Mouse (Mus musculus) MEL (cell line): Measurements from ENCODE around the gene Hist1h1c. TPM values are rescaled to one million over a fixed set of nuclear protein-coding genes. Genes with fewer than 3 reads are reported as not detected.

Experiments
- DNase-seq: peaks from one replicate; pipeline ENCODE4 v3.0.0; 2011; ENCODE audit warnings: low read depth, low spot score
- H3K27ac ChIP-seq: 2 replicates; pipeline ENCODE4 v1.5.1; 2012; ENCODE audit warnings: low read depth, mild to moderate bottlenecking, control low read depth, low read length, moderate library complexity; ENCODE audit not compliant: control insufficient read depth
- H3K27me3 ChIP-seq, 2 experiments: fragments of 150-350 bp in 1 of 2; sonication (generic) in 1 of 2; 2 replicates each; pipeline ENCODE4 v1.6.1; 2012; ENCODE audit warnings: low read length in 2 of 2, mild to moderate bottlenecking in 2 of 2, improper control_type of control experiment in 1 of 2, moderate library complexity in 1 of 2; ENCODE audit not compliant: insufficient read depth in 2 of 2, control insufficient read depth in 1 of 2
- H3K36me3 ChIP-seq, 2 experiments: 2 replicates each; pipeline ENCODE4 v1.6.1; 2012 to 2014; ENCODE audit warnings: low read length in 2 of 2, improper control_type of control experiment in 1 of 2, inconsistent platforms in 1 of 2, mild to moderate bottlenecking in 1 of 2; ENCODE audit not compliant: insufficient read depth in 2 of 2, control insufficient read depth in 1 of 2
- H3K4me1 ChIP-seq, 2 experiments: fragments of 150-350 bp in 1 of 2; sonication (generic) in 1 of 2; 2 replicates each; pipeline ENCODE4 v1.6.1; 2012; ENCODE audit warnings: low read length in 2 of 2, improper control_type of control experiment in 1 of 2, mild to moderate bottlenecking in 1 of 2; ENCODE audit not compliant: insufficient read depth in 2 of 2, control insufficient read depth in 1 of 2
- H3K4me3 ChIP-seq, 2 experiments: fragments of 150-350 bp in 1 of 2; sonication (generic) in 1 of 2; 2 replicates each; pipeline ENCODE4 v1.5.1; 2012; ENCODE audit warnings: low read depth in 2 of 2, low read length in 2 of 2, mild to moderate bottlenecking in 2 of 2, moderate library complexity in 2 of 2, control low read depth in 1 of 2, improper control_type of control experiment in 1 of 2; ENCODE audit not compliant: control insufficient read depth in 1 of 2, insufficient read depth in 1 of 2
- H3K79me2 ChIP-seq: 2 replicates; pipeline ENCODE4 v1.6.1; 2012; ENCODE audit warnings: mild to moderate bottlenecking, low read length, moderate library complexity; ENCODE audit not compliant: control insufficient read depth, poor library complexity, insufficient read depth
- H3K9ac ChIP-seq: 2 replicates; pipeline ENCODE4 v1.6.1; 2012; ENCODE audit warnings: low read depth, mild to moderate bottlenecking, control low read depth, low read length, moderate library complexity; ENCODE audit not compliant: control insufficient read depth, poor library complexity, severe bottlenecking
- H3K9me3 ChIP-seq: fragments of 150-350 bp; sonication (generic); replicated peaks from 2 replicates; pipeline ENCODE4 v1.6.1; 2012; ENCODE audit warnings: mild to moderate bottlenecking, low read length, improper control_type of control experiment, moderate library complexity; ENCODE audit not compliant: insufficient read depth
- CHD1 ChIP-seq: IDR thresholded peaks from 2 replicates; pipeline ENCODE4 v1.6.1; 2012; ENCODE audit warnings: low read depth, mild to moderate bottlenecking, inconsistent platforms, low read length, improper control_type of control experiment
- E2F4 ChIP-seq: IDR thresholded peaks from 2 replicates; pipeline ENCODE4 v1.6.1; 2011; ENCODE audit warnings: low read depth, low read length, improper control_type of control experiment, borderline replicate concordance
- EP300 ChIP-seq, 2 experiments: IDR thresholded peaks; 2 replicates each; pipeline ENCODE4 v1.6.1; 2011; ENCODE audit warnings: improper control_type of control experiment in 2 of 2, low read length in 2 of 2, low read depth in 1 of 2, mild to moderate bottlenecking in 1 of 2
- JUND ChIP-seq: IDR thresholded peaks from 2 replicates; pipeline ENCODE4 v1.6.1; 2011; ENCODE audit warnings: low read depth, mild to moderate bottlenecking, improper control_type of control experiment, low read length
- MAFK ChIP-seq: IDR thresholded peaks from 2 replicates; pipeline ENCODE4 v1.6.1; 2011; ENCODE audit warnings: low read depth, mild to moderate bottlenecking, low read length, improper control_type of control experiment, borderline replicate concordance
- MYB ChIP-seq: IDR thresholded peaks from 2 replicates; pipeline ENCODE4 v1.6.1; 2011; ENCODE audit warnings: mild to moderate bottlenecking, low read depth, low read length, improper control_type of control experiment
- NELFE ChIP-seq: IDR thresholded peaks from 2 replicates; pipeline ENCODE4 v1.6.1; 2011; ENCODE audit warnings: low read depth, low read length, improper control_type of control experiment
- NRF1 ChIP-seq: IDR thresholded peaks from 2 replicates; pipeline ENCODE4 v1.6.1; 2014; ENCODE audit warnings: low read depth, mild to moderate bottlenecking, inconsistent platforms, low read length, improper control_type of control experiment, moderate library complexity; ENCODE audit not compliant: poor library complexity, insufficient read depth, severe bottlenecking
- RAD21 ChIP-seq: IDR thresholded peaks from 2 replicates; pipeline ENCODE4 v1.6.1; 2011; ENCODE audit warnings: mild to moderate bottlenecking, low read depth, low read length, improper control_type of control experiment
- RCOR1 ChIP-seq: IDR thresholded peaks from 2 replicates; pipeline ENCODE4 v1.6.1; 2012; ENCODE audit warnings: low read depth, mild to moderate bottlenecking, inconsistent platforms, low read length, improper control_type of control experiment
- SMC3 ChIP-seq: IDR thresholded peaks from 2 replicates; pipeline ENCODE4 v1.6.1; 2011; ENCODE audit warnings: low read depth, low read length, improper control_type of control experiment
- TAL1 ChIP-seq: IDR thresholded peaks from 2 replicates; pipeline ENCODE4 v1.6.1; 2012; ENCODE audit warnings: mild to moderate bottlenecking, inconsistent platforms, low read length, moderate library complexity, mixed read lengths
- TBP ChIP-seq: IDR thresholded peaks from 2 replicates; pipeline ENCODE4 v1.8.0; 2011; ENCODE audit warnings: low read depth, low read length, improper control_type of control experiment
- USF1 ChIP-seq: IDR thresholded peaks from 2 replicates; pipeline ENCODE4 v1.6.1; 2014; ENCODE audit warnings: low read depth, mild to moderate bottlenecking, inconsistent platforms, low read length, improper control_type of control experiment, moderate library complexity
- ZC3H11A ChIP-seq: IDR thresholded peaks from 2 replicates; pipeline ENCODE4 v1.6.1; 2012; ENCODE audit warnings: low read depth, mild to moderate bottlenecking, inconsistent platforms, low read length, improper control_type of control experiment
- ZMIZ1 ChIP-seq: IDR thresholded peaks from 2 replicates; pipeline ENCODE4 v1.6.1; 2012; ENCODE audit warnings: low read depth, mild to moderate bottlenecking, inconsistent platforms, low read length, improper control_type of control experiment, moderate library complexity
- ZNF384 ChIP-seq: IDR thresholded peaks from 2 replicates; pipeline ENCODE4 v1.6.1; 2012; ENCODE audit warnings: low read depth, mild to moderate bottlenecking, inconsistent platforms, low read length, improper control_type of control experiment
- polyA plus RNA-seq, 2 experiments: library from polyadenylated mRNA; stranded (reverse) in 1 of 2; unstranded in 1 of 2; fragments of >175 nt in 1 of 2; fragments of >200 nt in 1 of 2; gene quantifications; 2 replicates each; pipeline versions ENCODE4 v1.2.1 to v1.2.4; 2012; ENCODE audit warnings: low replicate concordance in 2 of 2, low read depth in 1 of 2; ENCODE audit not compliant: insufficient read length in 2 of 2, insufficient read depth in 1 of 2, missing spikeins in 1 of 2
- total RNA-seq: library from RNA; depleted of rRNA; stranded (reverse); fragments of 300-350 nt; gene quantifications from 2 replicates; pipeline ENCODE4 v1.2.3, GENCODE M21; 2012

The Hist1h1c gene
- total and polyA plus RNA-seq, 3 experiments: 3.8 to 348 TPM; not detected in 1

DNA sequence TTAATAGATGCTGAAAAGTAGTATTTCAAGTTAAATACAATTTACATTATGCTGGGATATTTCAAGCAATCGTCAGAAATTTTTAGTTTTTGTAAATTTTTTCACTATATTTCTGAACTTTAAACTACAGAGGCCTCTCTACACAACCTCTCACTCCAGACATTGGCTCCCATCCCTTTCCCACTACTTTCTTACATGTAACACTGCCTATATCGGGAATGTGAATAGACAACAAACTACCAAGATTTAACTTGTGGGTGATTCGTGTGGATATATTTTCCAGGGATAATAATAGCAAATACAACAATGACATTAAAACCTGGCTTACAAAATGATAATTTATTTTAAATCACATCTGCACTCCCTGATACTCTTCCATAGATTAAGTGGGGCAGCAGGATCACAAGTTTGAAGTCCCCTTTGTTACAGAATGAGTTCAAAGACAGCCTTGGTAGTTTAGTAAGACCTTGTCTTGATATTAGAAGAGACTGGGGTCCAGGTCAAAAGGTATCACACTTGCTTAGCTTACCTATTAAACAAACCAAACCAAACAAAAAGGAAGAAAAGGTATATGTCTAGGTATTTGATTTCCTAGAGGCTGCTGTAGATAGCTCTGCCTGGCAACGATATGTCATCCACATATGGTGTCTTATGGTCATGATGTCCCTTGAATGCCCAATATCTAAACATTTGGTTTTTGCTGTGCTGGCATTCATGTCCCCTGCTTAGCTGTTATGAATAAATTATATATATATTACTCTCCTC is 14.9 kb downstream of the Hist1h1c start:
- Histone ChIP-seq H3K4me3 (peak overlapping the region in 1 of 2 experiments; percentile 3; a peak in 1 of 4 replicates), H3K27me3 (no peaks in the 10 kb centered on the region), H3K9me3 (no peaks in the 10 kb centered on the region), H3K4me1 (peaks cover 0 to 17% of the 10 kb centered on the region in 2 experiments; a peak in 2 of 4 replicates), H3K27ac (peak overlapping the region; percentile 73), H3K36me3 (peaks cover 0 to 56% of the 10 kb centered on the region in 2 experiments; a peak in 2 of 4 replicates), H3K9ac (peak overlapping the region; percentile 72), H3K79me2 (no peaks in the 10 kb centered on the region; the same call in 1 of the 2 replicates)
- TF ChIP-seq CHD1: no peak
- TF ChIP-seq MYB: no peak
- TF ChIP-seq SMC3: no peak
- TF ChIP-seq USF1: no peak
- TF ChIP-seq RCOR1: no peak
- TF ChIP-seq NELFE: no peak
- no peak for TF ChIP-seq ZNF384
- TF ChIP-seq E2F4: no peak
- TF ChIP-seq TBP: no peak
- no peak for TF ChIP-seq RAD21
- no peak for TF ChIP-seq ZC3H11A
- DNase-seq: peak; percentile 71

DNA sequence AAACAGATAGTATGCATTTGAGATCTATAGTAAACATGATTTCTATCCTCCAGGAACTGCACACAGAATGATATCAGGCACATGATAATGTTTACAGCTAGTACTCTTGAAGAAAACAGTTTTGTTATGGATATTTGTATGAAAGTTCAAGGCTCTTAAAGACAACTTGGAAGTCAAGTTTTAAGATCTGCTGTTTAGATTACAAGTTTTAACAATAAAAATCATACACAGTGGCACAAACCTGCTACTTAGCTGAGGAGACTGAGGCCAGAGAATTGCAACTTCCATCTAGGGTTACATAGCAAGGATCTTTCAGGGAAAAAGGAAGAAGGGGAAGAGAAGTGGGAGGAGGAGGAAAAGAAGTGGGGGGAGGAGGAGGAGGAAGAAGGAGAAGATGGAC is 16.4 kb downstream of the Hist1h1c start:
- H3K27ac ChIP-seq: peak overlapping the region; percentile 89
- H3K9me3 ChIP-seq: no peaks in the 10 kb centered on the region
- H3K4me3 ChIP-seq: no peak overlapping the region
- H3K79me2 ChIP-seq: no peaks in the 10 kb centered on the region; the same call in 1 of the 2 replicates
- TF ChIP-seq MYB (no peak), TAL1 (no peak), EP300 (IDR thresholded peaks at IDR 0.05; ENCODE audit: low read depth in 1 of 2, low read length in 2 of 2) (no peak), JUND (no peak), MAFK (no peak), NELFE (no peak), RCOR1 (no peak), NRF1 (no peak), ZMIZ1 (no peak), ZC3H11A (no peak)
- H3K4me1 ChIP-seq: peaks cover 0 to 14% of the 10 kb centered on the region in 2 experiments; a peak in 2 of 4 replicates
- peak; percentile 55 for DNase-seq
- H3K36me3 ChIP-seq: peaks cover 0 to 55% of the 10 kb centered on the region in 2 experiments; a peak in 2 of 4 replicates
- H3K9ac ChIP-seq: peak overlapping the region; percentile 54
- no peaks in the 10 kb centered on the region for H3K27me3 ChIP-seq
